Mouse (Mus musculus) liver, embryonic 14.5 days (tissue): Measurements from ENCODE around the gene Plekhm1. TPM values are rescaled to one million over a fixed set of nuclear protein-coding genes. Genes with fewer than 3 reads are reported as not detected.

Source experiments
- ATAC-seq: fragments of 200-750 bp; cut with Nextera tagmentation; 2 replicates; pipeline ENCODE4 v1.8.0; 2017; ENCODE audit warnings: moderate number of reproducible peaks, mild to moderate bottlenecking, moderate library complexity; ENCODE audit not compliant: insufficient read depth
- DNase-seq, 3 experiments: peaks; one replicate each; pipeline ENCODE4 v3.0.0-alpha.2; 2012 to 2013; ENCODE audit warnings: low read depth in 3 of 3, low spot score in 3 of 3
- H3K27ac ChIP-seq: fragments of 300-500 bp; sonication (generic); 2 replicates; pipeline ENCODE4 v1.5.1; 2014; ENCODE audit warnings: moderate library complexity, mild to moderate bottlenecking, control low read depth, inconsistent platforms
- H3K27me3 ChIP-seq: fragments of 300-500 bp; sonication (generic); 2 replicates; pipeline ENCODE4 v1.6.1; 2014; ENCODE audit warnings: mild to moderate bottlenecking, low read length, moderate library complexity; ENCODE audit not compliant: control insufficient read depth, insufficient read depth
- H3K36me3 ChIP-seq: fragments of 300-500 bp; sonication (generic); replicated peaks from 2 replicates; pipeline ENCODE4 v1.6.1; 2014; ENCODE audit warnings: low read depth; ENCODE audit not compliant: control insufficient read depth, insufficient read depth
- H3K4me1 ChIP-seq, 2 experiments: fragments of 200-500 bp in 1 of 2; fragments of 300-500 bp in 1 of 2; sonication (generic) in 1 of 2; replicated peaks; 2 replicates each; pipeline ENCODE4 v1.6.1; 2012 to 2014; ENCODE audit warnings: antibody characterized with exemption in 1 of 2, inconsistent platforms in 1 of 2, low read length in 1 of 2; ENCODE audit not compliant: control insufficient read depth in 2 of 2, insufficient read depth in 2 of 2
- H3K4me2 ChIP-seq: fragments of 300-500 bp; sonication (generic); 2 replicates; pipeline ENCODE4 v1.6.1; 2014; ENCODE audit warnings: low read depth, mild to moderate bottlenecking, control low read depth, moderate library complexity
- H3K4me3 ChIP-seq, 2 experiments: fragments of 200-500 bp in 1 of 2; fragments of 300-500 bp in 1 of 2; sonication (generic) in 1 of 2; 2 replicates each; pipeline ENCODE4 v1.5.1; 2012 to 2014; ENCODE audit warnings: low read depth in 2 of 2, low read length in 2 of 2, mild to moderate bottlenecking in 2 of 2, control low read depth in 1 of 2, inconsistent platforms in 1 of 2, moderate library complexity in 1 of 2; ENCODE audit not compliant: insufficient read depth in 1 of 2
- H3K9ac ChIP-seq: fragments of 300-500 bp; sonication (generic); replicated peaks from 2 replicates; pipeline ENCODE4 v1.6.1; 2014; ENCODE audit warnings: mild to moderate bottlenecking, control low read depth, moderate library complexity
- H3K9me3 ChIP-seq: fragments of 300-500 bp; sonication (generic); 2 replicates; pipeline ENCODE4 v1.6.1; 2016; ENCODE audit warnings: low read length, mixed read lengths; ENCODE audit not compliant: control insufficient read depth
- CTCF ChIP-seq: IDR thresholded peaks from 2 replicates; pipeline ENCODE4 v1.5.1; 2016; ENCODE audit warnings: antibody characterized with exemption, low read depth, control low read depth
- EP300 ChIP-seq: IDR thresholded peaks from 2 replicates; pipeline ENCODE4 v1.6.1; 2016; ENCODE audit warnings: antibody characterized with exemption, low read depth
- WGBS: fragments of 180-500 bp; shearing (Covaris S2); extraction: QIAGEN DNeasy Blood & Tissue Kit; methylation state at CpG from one replicate; pipeline ENCODE4 v1.1.7; 2014; ENCODE audit not compliant: insufficient replicate concordance; 5-methylcytosine and 5-hydroxymethylcytosine counted together
- polyA plus RNA-seq, 2 experiments: library from polyadenylated mRNA; depleted of rRNA in 1 of 2; stranded (reverse) in 1 of 2; unstranded in 1 of 2; fragments of >200 nt; fragmentation: Nextera tagmentation in 1 of 2; extraction: Ambion mirVana in 1 of 2; gene quantifications; 2 replicates each; pipeline versions ENCODE4 v1.2.1 to v1.2.3; 2012 to 2014

The Plekhm1 gene
- polyA plus RNA-seq, 2 experiments: 3.3 to 3.7 TPM

DNA sequence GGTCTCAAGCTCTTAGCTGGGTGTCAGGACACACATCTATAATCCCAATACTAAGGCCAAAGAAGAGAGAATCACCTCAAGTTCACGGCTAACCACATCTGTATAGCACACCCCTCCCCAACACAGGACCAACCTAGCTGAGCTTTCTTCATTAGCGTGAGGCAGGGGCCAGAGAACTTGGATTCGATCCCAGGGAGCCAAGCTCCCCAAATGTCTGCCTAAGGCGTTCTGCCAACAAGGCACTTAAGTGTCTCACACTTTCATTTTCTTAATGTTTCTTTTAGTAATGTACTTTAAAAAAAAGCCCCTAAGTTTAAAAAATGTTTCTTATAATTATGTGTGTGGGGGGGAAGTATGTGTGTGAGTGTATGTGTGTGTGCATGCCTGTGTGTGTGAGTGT, 91.8 kb downstream of the Plekhm1 start:
- no peak overlapping the region for H3K9ac ChIP-seq
- H3K27me3 ChIP-seq: no peaks in the 10 kb centered on the region
- no peak for ATAC-seq
- H3K4me2 ChIP-seq: no peak overlapping the region
- WGBS: 52% methylated on average over 4 of the region's 4 CpGs
- no peaks in the 10 kb centered on the region for H3K36me3 ChIP-seq
- no peaks in the 10 kb centered on the region for H3K9me3 ChIP-seq
- H3K4me3 ChIP-seq: no peak overlapping the region
- DNase-seq: no peak
- peaks cover 0 to 2% of the 10 kb centered on the region in 2 experiments; a peak in 1 of 4 replicates for H3K4me1 ChIP-seq
- H3K27ac ChIP-seq: no peak overlapping the region
- no peak for TF ChIP-seq EP300
- no peak for TF ChIP-seq CTCF

DNA sequence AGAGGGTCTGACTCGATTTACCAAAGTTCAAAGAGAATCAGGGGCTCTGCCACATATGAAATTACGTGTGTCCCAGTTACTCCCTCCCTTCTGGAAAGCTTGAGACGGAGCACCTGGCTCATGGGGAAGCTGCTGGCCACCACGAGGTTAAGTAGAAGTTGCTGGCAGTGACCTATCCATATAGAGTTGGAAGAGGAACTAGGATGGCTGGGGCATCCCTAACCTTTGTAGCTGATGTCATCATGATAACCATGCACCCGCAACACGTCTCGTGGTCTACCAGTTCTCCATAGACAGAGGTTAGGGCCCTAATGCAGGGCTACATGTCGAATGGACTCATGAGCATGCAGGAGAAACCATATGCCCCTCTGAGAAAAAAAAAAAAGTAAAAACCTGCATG, 92.3 kb downstream of the Plekhm1 start:
- 44% methylated on average over 8 of the region's 8 CpGs for WGBS
- Histone ChIP-seq H3K36me3 (no peaks in the 10 kb centered on the region), H3K4me2 (no peak overlapping the region), H3K27me3 (no peaks in the 10 kb centered on the region), H3K27ac (no peak overlapping the region), H3K4me1 (peaks cover 0 to 2% of the 10 kb centered on the region in 2 experiments; a peak in 1 of 4 replicates), H3K9ac (no peak overlapping the region), H3K9me3 (no peaks in the 10 kb centered on the region), H3K4me3 (no peak overlapping the region)
- ATAC-seq (no peak), DNase-seq (no peak)
- no peak for TF ChIP-seq EP300
- TF ChIP-seq CTCF: no peak

DNA sequence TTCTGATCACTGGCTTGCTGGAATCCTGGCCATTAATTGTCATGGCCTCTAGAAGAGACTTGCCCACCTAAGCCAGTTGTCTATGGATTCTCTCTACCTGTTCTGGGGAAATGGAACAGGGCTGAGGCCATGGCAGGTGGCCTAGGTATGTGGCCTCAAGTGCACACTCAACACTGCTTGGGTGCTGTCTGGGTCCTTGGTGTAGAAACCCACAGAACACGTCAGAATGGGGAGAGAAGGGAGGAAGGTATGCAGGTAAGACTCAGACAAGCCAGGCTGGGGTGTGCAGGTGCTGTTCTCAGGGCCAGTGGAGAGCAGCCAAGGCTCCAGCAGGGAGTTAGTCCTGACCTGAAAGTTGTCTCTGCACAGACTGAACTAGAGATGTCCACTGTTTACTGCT, 94.4 kb downstream of the Plekhm1 start:
- no peaks in the 10 kb centered on the region for H3K27me3 ChIP-seq
- ATAC-seq: no peak
- WGBS: 42% methylated on average over 1 of the region's 1 CpGs
- H3K4me2 ChIP-seq: no peak overlapping the region
- DNase-seq: no peak
- no peaks in the 10 kb centered on the region for H3K36me3 ChIP-seq
- no peak overlapping the region for H3K4me3 ChIP-seq
- TF ChIP-seq CTCF: no peak
- no peak for TF ChIP-seq EP300
- H3K4me1 ChIP-seq: peaks cover 0 to 2% of the 10 kb centered on the region in 2 experiments; a peak in 1 of 4 replicates
- H3K27ac ChIP-seq: no peak overlapping the region
- H3K9me3 ChIP-seq: no peaks in the 10 kb centered on the region
- no peak overlapping the region for H3K9ac ChIP-seq

DNA sequence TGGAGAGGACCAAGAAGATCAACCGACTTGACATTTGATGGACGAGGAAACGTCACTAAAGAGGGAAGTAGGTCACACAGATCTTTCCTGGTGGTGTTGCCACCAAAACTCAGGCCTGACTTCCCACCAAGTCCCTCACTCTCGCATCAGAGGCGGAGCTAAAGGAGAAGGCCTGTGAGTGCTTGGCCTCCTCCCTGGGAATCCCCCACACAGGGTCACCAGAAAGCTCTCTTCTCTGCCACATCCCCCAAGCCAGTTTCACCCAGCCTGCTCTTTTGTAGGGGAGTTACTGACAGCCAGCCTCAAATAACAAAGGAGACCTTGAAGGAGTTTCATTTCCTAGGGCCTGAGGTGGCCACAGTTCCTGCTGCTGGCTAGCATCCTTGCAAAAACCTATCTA, 97.1 kb downstream of the Plekhm1 start:
- Histone ChIP-seq H3K4me3 (no peak overlapping the region), H3K4me1 (no peaks in the 10 kb centered on the region), H3K4me2 (no peak overlapping the region), H3K27ac (no peak overlapping the region), H3K9ac (no peak overlapping the region), H3K9me3 (no peaks in the 10 kb centered on the region), H3K36me3 (no peaks in the 10 kb centered on the region), H3K27me3 (peaks cover 2% of the 10 kb centered on the region; the same call in 1 of the 2 replicates)
- no peak for DNase-seq
- 35% methylated on average over 5 of the region's 5 CpGs for WGBS
- ATAC-seq: no peak
- TF ChIP-seq EP300 (no peak), CTCF (no peak)

DNA sequence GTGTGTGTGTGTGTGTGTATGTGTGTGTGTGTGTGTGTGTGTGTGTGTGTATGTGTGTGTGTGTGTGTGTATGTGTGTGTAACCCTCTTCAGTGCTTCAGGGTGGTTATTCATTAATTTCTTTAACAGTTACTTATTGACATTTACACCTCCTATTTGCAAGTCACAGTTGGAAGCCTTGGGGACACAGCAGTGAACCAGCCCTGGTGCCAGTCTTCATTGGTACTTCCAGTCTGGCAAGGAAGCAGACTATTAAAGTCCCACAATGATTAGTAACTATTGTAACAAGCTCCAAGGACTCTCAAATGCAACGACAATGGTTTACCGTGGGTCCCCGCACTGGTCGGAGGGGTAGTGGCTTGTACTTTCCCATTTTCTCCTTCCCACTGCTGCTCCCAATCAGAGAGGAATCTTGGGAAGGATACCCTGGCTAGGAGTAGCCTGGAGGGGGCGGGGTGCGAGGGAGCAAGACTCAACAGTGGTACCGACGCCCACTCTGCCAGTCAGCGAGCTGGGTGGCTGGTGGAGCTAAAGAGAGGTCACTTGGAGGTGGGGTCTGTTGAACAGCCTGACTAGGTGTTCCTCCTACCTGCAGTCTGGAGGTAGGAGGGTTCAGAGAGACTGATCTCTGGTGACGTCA, 97.6 kb downstream of the Plekhm1 start:
- H3K4me3 ChIP-seq: no peak overlapping the region
- DNase-seq (no peak), ATAC-seq (no peak)
- no peak overlapping the region for H3K9ac ChIP-seq
- TF ChIP-seq CTCF (no peak), EP300 (no peak)
- H3K4me1 ChIP-seq: peaks cover 0 to 1% of the 10 kb centered on the region in 2 experiments; a peak in 2 of 4 replicates
- WGBS: 56% methylated on average over 10 of the region's 10 CpGs
- peaks cover 2% of the 10 kb centered on the region; the same call in 1 of the 2 replicates for H3K27me3 ChIP-seq
- no peaks in the 10 kb centered on the region for H3K9me3 ChIP-seq
- no peak overlapping the region for H3K27ac ChIP-seq
- no peaks in the 10 kb centered on the region for H3K36me3 ChIP-seq
- no peak overlapping the region for H3K4me2 ChIP-seq

Other genes starting within 250 kb of the Plekhm1 start
- gene Fmnl1, start 241.6 kb downstream of the Plekhm1 start, polyA plus RNA-seq (2012; rRNA removed): 2.3 and 3.5 TPM in 2 replicates
- gene Fmnl1, start 241.6 kb downstream of the Plekhm1 start, polyA plus RNA-seq (2014; fragmentation: Nextera tagmentation; extraction: Ambion mirVana): 2.3 and 3.5 TPM in 2 replicates
- gene 1700023F06Rik, start 204.1 kb downstream of the Plekhm1 start, polyA plus RNA-seq (2012; rRNA removed): not detected in 2 replicates
- gene 1700023F06Rik, start 204.1 kb downstream of the Plekhm1 start, polyA plus RNA-seq (2014; fragmentation: Nextera tagmentation; extraction: Ambion mirVana): not detected in 2 replicates
- not detected in 2 replicates for gene Spata32, start 194.3 kb downstream of the Plekhm1 start, polyA plus RNA-seq (2012; rRNA removed)
- gene Spata32, start 194.3 kb downstream of the Plekhm1 start, polyA plus RNA-seq (2014; fragmentation: Nextera tagmentation; extraction: Ambion mirVana): 0.13 TPM in 1 of 2 replicates, not detected in the other
- gene Map3k14, start 145.2 kb downstream of the Plekhm1 start, polyA plus RNA-seq (2012; rRNA removed): 0.47 and 0.54 TPM in 2 replicates
- gene Map3k14, start 145.2 kb downstream of the Plekhm1 start, polyA plus RNA-seq (2014; fragmentation: Nextera tagmentation; extraction: Ambion mirVana): 0.14 and 0.18 TPM in 2 replicates
- gene Arhgap27, start 49.0 kb downstream of the Plekhm1 start, polyA plus RNA-seq (2012; rRNA removed): 2.6 TPM in 2 replicates
- gene Arhgap27, start 49.0 kb downstream of the Plekhm1 start, polyA plus RNA-seq (2014; fragmentation: Nextera tagmentation; extraction: Ambion mirVana): 1.4 and 1.5 TPM in 2 replicates
- gene Lrrc37a, start 91.9 kb upstream of the Plekhm1 start, polyA plus RNA-seq (2012; rRNA removed): not detected in 2 replicates
- not detected in 2 replicates for gene Lrrc37a, start 91.9 kb upstream of the Plekhm1 start, polyA plus RNA-seq (2014; fragmentation: Nextera tagmentation; extraction: Ambion mirVana)
- gene Gm884, start 208.5 kb upstream of the Plekhm1 start, polyA plus RNA-seq (2012; rRNA removed): not detected in 2 replicates
- gene Gm884, start 208.5 kb upstream of the Plekhm1 start, polyA plus RNA-seq (2014; fragmentation: Nextera tagmentation; extraction: Ambion mirVana): not detected in 2 replicates
- not detected in 2 replicates for gene Lyzl6, start 226.2 kb upstream of the Plekhm1 start, polyA plus RNA-seq (2012; rRNA removed)
- not detected in 2 replicates for gene Lyzl6, start 226.2 kb upstream of the Plekhm1 start, polyA plus RNA-seq (2014; fragmentation: Nextera tagmentation; extraction: Ambion mirVana)
- not detected in 2 replicates for gene Rprml, start 236.9 kb upstream of the Plekhm1 start, polyA plus RNA-seq (2012; rRNA removed)
- gene Rprml, start 236.9 kb upstream of the Plekhm1 start, polyA plus RNA-seq (2014; fragmentation: Nextera tagmentation; extraction: Ambion mirVana): not detected in 2 replicates